Mouse (Mus musculus) hematopoietic stem cell, adult 5-6 weeks (primary cell): Measurements from ENCODE around the gene Cbwd1. TPM values are rescaled to one million over a fixed set of nuclear protein-coding genes. Genes with fewer than 3 reads are reported as not detected.

Source experiments
- ATAC-seq, 2 experiments: fragments of 125-278 bp in 1 of 2; replicated peaks in 1 of 2; 2 replicates each; pipeline ENCODE4 v1.8.0; 2016 to 2017; ENCODE audit warnings: inconsistent platforms in 2 of 2, mild to moderate bottlenecking in 2 of 2, moderate number of reproducible peaks in 2 of 2, low read depth in 1 of 2, moderate TSS enrichment in 1 of 2; ENCODE audit not compliant: low FRiP score in 2 of 2, poor library complexity in 2 of 2, severe bottlenecking in 2 of 2, insufficient read depth in 1 of 2, low TSS enrichment in 1 of 2
- total RNA-seq: library from RNA; stranded (forward); fragments of 172-1452, 232-1000 nt; gene quantifications from 2 replicates; pipeline ENCODE4 v1.2.3, GENCODE M21; 2017

Cbwd1 gene
- 23.8 and 39.8 TPM in 2 replicates for total RNA-seq

- peak; percentile 99 to 100 for ATAC-seq
Measured at GRCm38 (mm10) chr19:24961172-24961962, at the start of gene Cbwd1. Cbwd1 (minus strand) TSS chr19:24961610.

DNA sequence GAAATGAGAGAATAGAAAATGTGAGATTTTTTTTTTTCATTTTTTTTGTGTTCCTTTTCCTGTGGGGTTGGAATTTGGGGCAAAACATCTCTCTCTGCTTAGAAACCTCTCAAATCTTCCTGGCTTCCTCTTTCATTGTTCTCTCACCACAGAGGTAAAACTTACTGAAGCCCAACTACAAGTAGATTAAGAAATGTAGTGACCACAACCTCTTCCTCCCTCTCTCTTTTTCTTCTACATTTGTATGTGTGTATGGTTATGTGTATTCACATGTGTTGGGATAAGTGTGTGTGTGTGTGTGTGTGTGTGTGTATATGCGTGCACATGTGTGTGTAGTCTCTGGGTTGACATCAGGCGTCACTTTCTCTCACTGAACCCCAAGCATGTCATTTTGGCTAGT, 47.1 kb upstream of the Cbwd1 start:
- ATAC-seq, result peak in 1 of 2 experiments; percentile 51; a peak in 1 of 4 replicates

GRCm38 (mm10) chr19:25006686-25007085, 45.3 kb upstream of the Cbwd1 start:
- ATAC-seq, result no peak

- no peak for ATAC-seq
Measured at GRCm38 (mm10) chr19:25003810-25004209, 42.4 kb upstream of the Cbwd1 start.

DNA sequence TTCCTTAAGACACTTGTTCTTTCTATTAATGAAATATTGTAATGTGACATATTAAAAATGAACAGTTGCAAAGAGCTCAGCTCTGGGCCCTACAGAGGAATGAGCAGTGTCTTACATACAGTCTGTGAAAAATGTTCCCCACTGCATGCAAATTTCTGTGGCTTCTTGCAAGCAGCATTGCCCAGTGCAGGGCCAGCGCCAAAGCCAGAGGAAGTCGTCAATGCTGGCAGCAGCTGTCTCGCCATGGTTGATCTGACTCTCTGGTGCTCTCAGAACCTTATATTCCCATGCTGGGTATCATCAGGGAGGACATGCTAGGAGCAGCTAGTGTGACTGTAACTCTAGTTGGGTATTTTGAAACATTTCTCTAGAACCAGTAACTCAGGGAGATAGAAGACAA, 41.4 kb upstream of the Cbwd1 start:
- peak in 1 of 2 experiments; percentile 26; a peak in 1 of 4 replicates for ATAC-seq

DNA sequence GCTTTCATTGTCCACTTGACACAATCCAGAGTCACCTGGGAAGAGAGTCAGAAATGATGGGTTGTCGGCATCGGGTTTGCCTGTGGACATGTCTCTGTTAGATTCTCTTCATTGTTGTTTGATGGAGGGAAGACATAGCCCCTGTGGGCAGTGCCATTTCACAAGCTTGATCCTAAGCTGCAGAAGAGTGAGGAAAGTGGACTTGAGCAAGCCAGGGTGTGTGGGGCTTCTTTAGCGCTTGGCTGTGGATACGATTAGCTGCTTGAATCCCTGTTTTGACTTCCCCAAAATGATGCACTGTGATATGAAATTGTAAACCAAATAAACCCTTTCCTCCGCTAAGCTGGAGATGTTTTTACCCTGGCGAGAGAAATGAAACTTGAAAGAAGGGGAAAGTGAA, 40.6 kb upstream of the Cbwd1 start:
- ATAC-seq, result no peak

DNA sequence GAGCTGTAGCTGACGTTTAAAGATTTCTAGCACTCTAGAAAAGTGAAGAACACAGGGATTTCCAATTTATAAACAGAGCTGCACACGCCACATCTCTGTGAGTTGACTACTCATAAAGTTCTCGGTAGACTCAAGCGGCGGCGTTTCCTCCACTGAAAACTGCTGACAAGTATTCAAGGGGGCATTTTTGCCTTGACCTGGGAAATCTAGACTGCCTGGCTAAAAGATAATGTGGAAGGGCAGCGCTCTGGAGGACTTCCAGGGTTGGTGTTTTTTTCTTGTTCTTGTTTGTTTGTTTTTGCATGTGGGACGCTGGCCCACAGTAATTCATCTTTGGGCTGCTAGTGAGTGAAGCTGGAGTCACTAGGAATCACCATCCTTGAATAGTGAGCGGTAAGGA, 38.7 kb upstream of the Cbwd1 start:
- ATAC-seq, result no peak

- peak; percentile 27 to 43 for ATAC-seq
Measured at GRCm38 (mm10) chr19:24999201-24999886, 37.9 kb upstream of the Cbwd1 start, which contains the start of gene Dock8. Dock8 (plus strand) TSS chr19:24999534.

DNA sequence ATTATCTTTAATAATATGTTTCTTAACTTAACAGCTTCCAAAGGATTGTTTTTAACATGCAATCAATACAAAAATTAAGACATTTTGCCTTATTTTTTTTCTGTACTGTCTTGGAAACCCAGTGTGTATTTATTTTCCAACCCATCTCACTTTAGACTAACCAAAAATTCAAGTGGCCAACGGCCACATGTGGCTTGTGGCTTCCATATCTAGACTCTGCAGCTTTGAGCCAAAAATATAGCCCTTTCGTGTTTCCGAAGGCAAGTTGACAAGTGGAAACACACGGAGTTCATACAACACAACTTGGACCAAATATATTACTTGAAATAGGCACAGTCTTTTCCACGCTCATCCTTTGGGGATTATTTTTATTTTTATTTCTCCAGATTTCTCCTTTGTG, 37.2 kb upstream of the Cbwd1 start:
- ATAC-seq, result peak; percentile 46 to 54; a peak in 3 of 4 replicates

- ATAC-seq, result peak; percentile 47 to 52; a peak in 3 of 4 replicates
Measured at GRCm38 (mm10) chr19:24996815-24997704, 35.6 kb upstream of the Cbwd1 start.

- 0 out of 4 replicates have a peak, but pooled peaks of 1 of the 2 experiments have one; percentile 16 for ATAC-seq
Measured at GRCm38 (mm10) chr19:24994900-24995299, 33.5 kb upstream of the Cbwd1 start.

- no peak for ATAC-seq
Measured at GRCm38 (mm10) chr19:24993526-24993925, 32.1 kb upstream of the Cbwd1 start.

GRCm38 (mm10) chr19:24990138-24990822, 28.9 kb upstream of the Cbwd1 start:
- peak in 1 of 2 experiments; percentile 14; a peak in 1 of 4 replicates for ATAC-seq

DNA sequence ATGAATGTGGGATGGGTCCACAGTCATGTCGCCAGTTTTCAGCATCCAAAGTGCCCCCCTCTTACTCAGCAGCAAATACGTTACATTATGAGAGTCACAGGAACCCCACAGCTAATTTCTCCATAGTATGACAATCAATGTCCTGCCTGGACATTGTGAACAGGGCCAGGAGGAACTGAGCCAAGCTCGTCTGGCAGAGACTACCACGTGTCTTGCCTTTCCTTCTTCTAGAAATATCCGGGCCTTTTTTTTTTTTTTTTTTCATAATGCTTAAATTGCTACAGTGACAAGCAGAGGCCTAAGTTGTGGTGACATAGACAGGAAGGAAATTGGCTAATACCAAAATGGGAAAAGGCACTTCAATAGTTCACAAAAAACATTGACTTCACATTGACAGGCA, 27.4 kb upstream of the Cbwd1 start:
- ATAC-seq, result peak in 1 of 2 experiments; percentile 31; a peak in 1 of 4 replicates

DNA sequence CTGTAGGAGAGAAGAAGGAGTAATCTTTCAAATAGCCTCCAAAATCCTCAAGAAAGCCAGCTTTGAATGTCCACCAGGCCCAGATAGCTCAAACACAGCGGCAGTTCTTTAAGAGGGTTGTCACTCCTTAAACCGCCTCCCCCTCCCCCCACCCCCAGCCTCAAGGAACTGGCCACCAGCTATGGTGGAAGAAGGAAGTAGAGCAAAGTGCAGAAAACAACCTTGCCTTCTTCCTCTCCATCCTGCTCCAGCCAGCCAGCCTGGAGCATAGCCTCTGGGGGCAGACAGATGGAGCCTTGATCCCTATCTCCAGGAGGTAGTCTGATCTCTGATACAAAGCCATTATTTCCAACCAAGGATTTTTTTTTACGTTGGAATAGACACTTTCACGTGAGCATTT, 25.9 kb upstream of the Cbwd1 start:
- ATAC-seq, result peak; percentile 49 to 53; a peak in 1 of 4 replicates

- ATAC-seq, result no peak
Measured at GRCm38 (mm10) chr19:24985045-24985444, 23.6 kb upstream of the Cbwd1 start.
